Mouse (Mus musculus) lung, postnatal 0 days (tissue): ENCODE measurements at regions not wholly inside any gene's neighbourhood (a gene's known extent, or its start where the extent isn't known, plus 50 kb on each side); places are given as distances from the start of the nearest gene placed in this dataset.
A peak's percentile ranks its signal among the peaks of the same experiment; 100 is the strongest.

ENCODE experiments used
- CTCF ChIP-seq: IDR thresholded peaks from 2 replicates; pipeline ENCODE4 v1.5.1; 2016; ENCODE audit warnings: antibody characterized with exemption, mild to moderate bottlenecking
- EP300 ChIP-seq: IDR thresholded peaks from 2 replicates; pipeline ENCODE4 v1.6.1; 2016; ENCODE audit warnings: antibody characterized with exemption, mild to moderate bottlenecking, control low read depth

DNA sequence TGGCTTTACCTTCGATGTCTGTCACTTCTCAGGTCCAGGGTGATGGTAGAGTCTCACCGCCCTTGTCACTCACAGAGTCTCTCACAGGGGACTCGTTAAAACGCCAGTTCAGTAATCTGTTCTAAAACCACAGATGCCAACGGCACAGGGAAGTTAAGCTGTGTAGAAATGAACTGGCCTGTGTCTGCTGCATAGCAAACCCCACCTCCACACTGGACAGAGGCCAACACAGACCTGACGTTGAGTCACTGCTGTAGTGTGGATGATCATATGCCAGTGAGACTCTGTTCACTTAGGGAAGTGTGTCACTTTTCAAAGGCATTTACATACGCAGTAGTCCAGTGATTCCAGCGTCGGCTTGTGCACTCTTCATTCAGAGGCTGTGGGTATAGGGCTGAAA is 54.7 kb upstream of the Echdc3 start:
- TF ChIP-seq CTCF = no peak
- TF ChIP-seq EP300 = peak; percentile 28; the same call in 1 of the 2 replicates
